Mouse (Mus musculus): ENCODE measurements around the gene Gm13693. TPM values are rescaled to one million over a fixed set of nuclear protein-coding genes. Genes with fewer than 3 reads are reported as not detected.
"Not testable (repeated sequence)": the region's sequence is repeated elsewhere in the genome, so short reads cannot be mapped to it uniquely, and the experiment has no call there.

Gene Gm13693
- polyA plus RNA-seq (2015; fragmentation: Nextera tagmentation; extraction: Ambion mirVana): not detected in 2 replicates

- ATAC-seq; H3K4me2 ChIP-seq (ENCODE audit: low read depth, low read length); H3K9ac ChIP-seq (ENCODE audit: low read depth, low read length); H3K4me3 ChIP-seq (ENCODE audit: low read length); H3K27ac ChIP-seq (ENCODE audit: low read length); H3K9me3 ChIP-seq (ENCODE audit: control insufficient read depth, low read length); H3K36me3 ChIP-seq (ENCODE audit: control insufficient read depth, insufficient read depth, low read length); H3K4me1 ChIP-seq (ENCODE audit: control insufficient read depth, insufficient read depth, low read length); H3K27me3 ChIP-seq (replicated peaks; ENCODE audit: control insufficient read depth, insufficient read depth, low read length): not testable (repeated sequence)
- no CpG with 5 or more reads among the region's 6 CpGs for WGBS
Measured at GRCm38 (mm10) chr2:83961203-83961602, at the start of gene Gm13693. TSS of gene Gm13693 (plus strand) at chr2:83961503.

- Histone ChIP-seq H3K27ac (ENCODE audit: low read length) (no peak overlapping the region), H3K4me1 (ENCODE audit: control insufficient read depth, insufficient read depth, low read length) (no peaks in the 10 kb centered on the region), H3K36me3 (ENCODE audit: control insufficient read depth, insufficient read depth, low read length) (no peaks in the 10 kb centered on the region), H3K4me3 (ENCODE audit: low read length) (no peak overlapping the region), H3K9ac (ENCODE audit: low read depth, low read length) (no peak overlapping the region), H3K27me3 (replicated peaks; ENCODE audit: control insufficient read depth, insufficient read depth, low read length) (no peaks in the 10 kb centered on the region), H3K9me3 (ENCODE audit: control insufficient read depth, low read length) (no peaks in the 10 kb centered on the region), H3K4me2 (ENCODE audit: low read depth, low read length) (no peak overlapping the region)
- no peak for ATAC-seq
- WGBS: 63% methylated on average over 2 of the region's 2 CpGs
Measured at GRCm38 (mm10) chr2:83929478-83930088, 31.7 kb upstream of the Gm13693 start.

GRCm38 (mm10) chr2:83940931-83941361 is 20.4 kb upstream of the Gm13693 start, which contains the start of gene Zswim2:
TSS of gene Zswim2 (minus strand) at chr2:83941228.
- H3K4me3 ChIP-seq (ENCODE audit: low read length): no peak within 1 kb of the TSS
- 0 out of 2 replicates have a peak within 1 kb of the TSS, but pooled peaks have one; percentile 10 for H3K4me2 ChIP-seq (ENCODE audit: low read depth, low read length)
- 1% methylated on average over 20 of the region's 20 CpGs for WGBS
- H3K36me3 ChIP-seq (ENCODE audit: control insufficient read depth, insufficient read depth, low read length): no peaks in the 10 kb centered on the region
- peaks cover 2% of the 10 kb centered on the region; the same call in 1 of the 2 replicates for H3K4me1 ChIP-seq (ENCODE audit: control insufficient read depth, insufficient read depth, low read length)
- H3K27me3 ChIP-seq (replicated peaks; ENCODE audit: control insufficient read depth, insufficient read depth, low read length): no peaks in the 10 kb centered on the region
- no peak within 1 kb of the TSS for H3K27ac ChIP-seq (ENCODE audit: low read length)
- peak; percentile 79 for ATAC-seq
- H3K9me3 ChIP-seq (ENCODE audit: control insufficient read depth, low read length): no peaks in the 10 kb centered on the region
- no peak within 1 kb of the TSS for H3K9ac ChIP-seq (ENCODE audit: low read depth, low read length)

- peaks cover 2% of the 10 kb centered on the region; the same call in 1 of the 2 replicates for H3K4me1 ChIP-seq (ENCODE audit: control insufficient read depth, insufficient read depth, low read length)
- no peaks in the 10 kb centered on the region for H3K9me3 ChIP-seq (ENCODE audit: control insufficient read depth, low read length)
- H3K27me3 ChIP-seq (replicated peaks; ENCODE audit: control insufficient read depth, insufficient read depth, low read length): no peaks in the 10 kb centered on the region
- ATAC-seq: no peak
- no peak overlapping the region for H3K9ac ChIP-seq (ENCODE audit: low read depth, low read length)
- WGBS: 42% methylated on average over 3 of the region's 3 CpGs
- no peak overlapping the region for H3K4me3 ChIP-seq (ENCODE audit: low read length)
- 0 out of 2 replicates have a peak overlapping the region, but pooled peaks have one; percentile 10 for H3K4me2 ChIP-seq (ENCODE audit: low read depth, low read length)
- H3K36me3 ChIP-seq (ENCODE audit: control insufficient read depth, insufficient read depth, low read length): no peaks in the 10 kb centered on the region
- no peak overlapping the region for H3K27ac ChIP-seq (ENCODE audit: low read length)
Measured at GRCm38 (mm10) chr2:83941378-83941777, 19.9 kb upstream of the Gm13693 start.

GRCm38 (mm10) chr2:83941792-83942191 is 19.5 kb upstream of the Gm13693 start:
- Histone ChIP-seq H3K4me1 (ENCODE audit: control insufficient read depth, insufficient read depth, low read length) (peaks cover 2% of the 10 kb centered on the region; the same call in 1 of the 2 replicates), H3K9me3 (ENCODE audit: control insufficient read depth, low read length) (no peaks in the 10 kb centered on the region), H3K36me3 (ENCODE audit: control insufficient read depth, insufficient read depth, low read length) (no peaks in the 10 kb centered on the region), H3K4me3 (ENCODE audit: low read length) (no peak overlapping the region), H3K27ac (ENCODE audit: low read length) (no peak overlapping the region), H3K9ac (ENCODE audit: low read depth, low read length) (no peak overlapping the region), H3K4me2 (ENCODE audit: low read depth, low read length) (no peak overlapping the region), H3K27me3 (replicated peaks; ENCODE audit: control insufficient read depth, insufficient read depth, low read length) (no peaks in the 10 kb centered on the region)
- no peak for ATAC-seq
- 70% methylated on average over 4 of the region's 4 CpGs for WGBS

GRCm38 (mm10) chr2:83955393-83955792 is 5.9 kb upstream of the Gm13693 start, which contains the start of gene Gm13698:
TSS of gene Gm13698 (plus strand) at chr2:83955693.
- not testable (repeated sequence) for H3K36me3 ChIP-seq (ENCODE audit: control insufficient read depth, insufficient read depth, low read length); H3K9ac ChIP-seq (ENCODE audit: low read depth, low read length); H3K27me3 ChIP-seq (replicated peaks; ENCODE audit: control insufficient read depth, insufficient read depth, low read length); H3K9me3 ChIP-seq (ENCODE audit: control insufficient read depth, low read length); H3K4me2 ChIP-seq (ENCODE audit: low read depth, low read length); H3K27ac ChIP-seq (ENCODE audit: low read length); H3K4me1 ChIP-seq (ENCODE audit: control insufficient read depth, insufficient read depth, low read length); ATAC-seq; H3K4me3 ChIP-seq (ENCODE audit: low read length)
- WGBS: no CpG with 5 or more reads among the region's 6 CpGs

- WGBS: no CpG with 5 or more reads among the region's 6 CpGs
- not testable (repeated sequence) for H3K36me3 ChIP-seq (ENCODE audit: control insufficient read depth, insufficient read depth, low read length); ATAC-seq; H3K4me1 ChIP-seq (ENCODE audit: control insufficient read depth, insufficient read depth, low read length); H3K27me3 ChIP-seq (replicated peaks; ENCODE audit: control insufficient read depth, insufficient read depth, low read length); H3K4me3 ChIP-seq (ENCODE audit: low read length); H3K4me2 ChIP-seq (ENCODE audit: low read depth, low read length); H3K9ac ChIP-seq (ENCODE audit: low read depth, low read length); H3K9me3 ChIP-seq (ENCODE audit: control insufficient read depth, low read length); H3K27ac ChIP-seq (ENCODE audit: low read length)
Measured at GRCm38 (mm10) chr2:83967013-83967412, 5.7 kb downstream of the Gm13693 start, which contains the start of gene Gm13695. TSS of gene Gm13695 (plus strand) at chr2:83967313.

GRCm38 (mm10) chr2:83972823-83973222 is 11.5 kb downstream of the Gm13693 start, which contains the start of gene Gm13696:
TSS of gene Gm13696 (plus strand) at chr2:83973123.
- WGBS: no CpG with 5 or more reads among the region's 6 CpGs
- not testable (repeated sequence) for H3K9me3 ChIP-seq (ENCODE audit: control insufficient read depth, low read length); H3K27ac ChIP-seq (ENCODE audit: low read length); H3K4me3 ChIP-seq (ENCODE audit: low read length); H3K4me2 ChIP-seq (ENCODE audit: low read depth, low read length); H3K36me3 ChIP-seq (ENCODE audit: control insufficient read depth, insufficient read depth, low read length); H3K27me3 ChIP-seq (replicated peaks; ENCODE audit: control insufficient read depth, insufficient read depth, low read length); ATAC-seq; H3K4me1 ChIP-seq (ENCODE audit: control insufficient read depth, insufficient read depth, low read length); H3K9ac ChIP-seq (ENCODE audit: low read depth, low read length)

- H3K9me3 ChIP-seq (ENCODE audit: control insufficient read depth, low read length); H3K4me3 ChIP-seq (ENCODE audit: low read length); H3K4me1 ChIP-seq (ENCODE audit: control insufficient read depth, insufficient read depth, low read length); H3K27me3 ChIP-seq (replicated peaks; ENCODE audit: control insufficient read depth, insufficient read depth, low read length); H3K36me3 ChIP-seq (ENCODE audit: control insufficient read depth, insufficient read depth, low read length); H3K4me2 ChIP-seq (ENCODE audit: low read depth, low read length); H3K27ac ChIP-seq (ENCODE audit: low read length); ATAC-seq; H3K9ac ChIP-seq (ENCODE audit: low read depth, low read length): not testable (repeated sequence)
- WGBS: no CpG with 5 or more reads among the region's 6 CpGs
Measured at GRCm38 (mm10) chr2:83978633-83979032, 17.3 kb downstream of the Gm13693 start, which contains the start of gene Gm13694. TSS of gene Gm13694 (plus strand) at chr2:83978933.
